Mouse (Mus musculus): Measurements from ENCODE around the gene Gng2. TPM values are rescaled to one million over a fixed set of nuclear protein-coding genes. Genes with fewer than 3 reads are reported as not detected.
A peak's percentile ranks its signal among the peaks of the same experiment; 100 is the strongest.

Gng2 gene
- total and polyA plus RNA-seq, 2 experiments from 2014 or later = 374 to 419 TPM

- H3K4me1 ChIP-seq (ENCODE audit: insufficient read depth, low read length) = no peaks in the 10 kb centered on the region
- WGBS = 89% methylated on average over 8 of the region's 8 CpGs
- DNase-seq (ENCODE audit: low spot score) = no peak
- no peaks in the 10 kb centered on the region for H3K9me3 ChIP-seq (ENCODE audit: low read length)
- no peaks in the 10 kb centered on the region for H3K27me3 ChIP-seq (ENCODE audit: insufficient read depth, low read length)
- no peak for ATAC-seq (ENCODE audit: low FRiP score)
- TF ChIP-seq CTCF (IDR thresholded peaks at IDR 0.05) = peak; percentile 20
- no peaks in the 10 kb centered on the region; the same call in 1 of the 2 replicates for H3K36me3 ChIP-seq (ENCODE audit: insufficient read depth, low read length)
- no peak overlapping the region for H3K27ac ChIP-seq (ENCODE audit: low read depth, low read length)
- no peak overlapping the region for H3K9ac ChIP-seq (replicated peaks; ENCODE audit: low read length, poor library complexity, severe bottlenecking)
- no peak overlapping the region for H3K4me2 ChIP-seq (ENCODE audit: low read depth, low read length, poor library complexity, severe bottlenecking)
- H3K4me3 ChIP-seq (ENCODE audit: low read depth, low read length) = no peak overlapping the region
These were observed 115.9 kb downstream of the Gng2 start for GRCm38 (mm10) chr14:19861311-19862080.

GRCm38 (mm10) chr14:19860281-19860680, 117.1 kb downstream of the Gng2 start:
- ATAC-seq (ENCODE audit: low FRiP score) = no peak
- H3K9me3 ChIP-seq (ENCODE audit: low read length) = no peaks in the 10 kb centered on the region
- no peaks in the 10 kb centered on the region; the same call in 1 of the 2 replicates for H3K36me3 ChIP-seq (ENCODE audit: insufficient read depth, low read length)
- WGBS = 98% methylated on average over 4 of the region's 4 CpGs
- TF ChIP-seq CTCF (IDR thresholded peaks at IDR 0.05) = no peak
- H3K9ac ChIP-seq (replicated peaks; ENCODE audit: low read length, poor library complexity, severe bottlenecking) = no peak overlapping the region
- no peak overlapping the region for H3K4me2 ChIP-seq (ENCODE audit: low read depth, low read length, poor library complexity, severe bottlenecking)
- no peak overlapping the region for H3K4me3 ChIP-seq (ENCODE audit: low read depth, low read length)
- H3K4me1 ChIP-seq (ENCODE audit: insufficient read depth, low read length) = no peaks in the 10 kb centered on the region
- DNase-seq (ENCODE audit: low spot score) = no peak
- H3K27ac ChIP-seq (ENCODE audit: low read depth, low read length) = no peak overlapping the region
- H3K27me3 ChIP-seq (ENCODE audit: insufficient read depth, low read length) = no peaks in the 10 kb centered on the region

DNA sequence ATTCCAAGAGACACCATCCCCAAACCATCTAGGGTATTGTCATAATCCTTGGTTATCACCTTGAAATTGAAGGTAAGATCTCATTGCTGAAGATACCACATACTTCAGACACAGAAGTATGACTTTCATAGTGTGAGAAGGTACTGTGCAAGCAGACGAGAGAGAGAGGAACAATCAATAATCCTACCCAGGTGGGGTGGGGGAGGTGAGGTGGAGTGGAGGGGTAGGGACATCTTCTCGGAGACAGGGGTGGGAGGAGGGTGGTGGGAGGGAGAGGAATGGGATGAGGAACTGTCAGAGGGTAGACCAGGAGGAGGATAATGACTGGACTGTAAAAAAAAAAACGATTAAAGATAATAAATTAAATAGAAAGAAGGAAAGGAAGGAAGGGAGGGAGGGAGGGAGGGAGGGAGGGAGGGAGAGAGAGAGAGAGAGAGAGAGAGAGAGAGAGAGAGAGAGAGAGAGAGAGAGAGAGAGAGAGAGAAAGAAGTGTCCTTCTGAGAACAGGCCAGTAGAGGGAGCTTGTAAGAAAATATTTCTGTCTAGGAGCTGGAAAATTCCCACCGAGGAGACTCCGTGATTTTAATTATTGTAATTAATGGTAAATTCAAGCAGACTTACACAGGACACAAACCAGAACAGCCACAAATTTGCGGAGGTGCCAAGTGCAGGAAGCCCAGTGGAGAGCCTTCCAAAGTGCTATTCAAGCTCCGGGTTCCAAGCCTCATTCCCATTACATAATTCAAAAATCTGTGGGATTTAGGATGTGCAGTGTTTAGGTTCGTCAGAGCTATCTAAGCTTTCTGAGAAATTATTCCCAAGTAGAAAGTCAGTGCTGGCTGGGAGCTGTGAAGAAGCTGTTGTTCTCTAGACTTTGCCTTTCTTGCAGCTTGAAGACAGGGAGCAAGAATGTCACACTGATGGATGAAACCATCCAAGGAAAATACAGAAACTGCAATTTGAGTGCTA, 118.3 kb downstream of the Gng2 start:
- no peaks in the 10 kb centered on the region for H3K9me3 ChIP-seq (ENCODE audit: low read length)
- peak; percentile 69 for TF ChIP-seq CTCF (IDR thresholded peaks at IDR 0.05)
- DNase-seq (ENCODE audit: low spot score) (peak; percentile 80), ATAC-seq (ENCODE audit: low FRiP score) (no peak; the same call in 1 of the 2 replicates)
- H3K36me3 ChIP-seq (ENCODE audit: insufficient read depth, low read length) = no peaks in the 10 kb centered on the region; the same call in 1 of the 2 replicates
- peak overlapping the region; percentile 22; the same call in 1 of the 2 replicates for H3K4me2 ChIP-seq (ENCODE audit: low read depth, low read length, poor library complexity, severe bottlenecking)
- H3K27ac ChIP-seq (ENCODE audit: low read depth, low read length) = no peak overlapping the region
- WGBS = 40% methylated on average over 8 of the region's 8 CpGs
- H3K4me3 ChIP-seq (ENCODE audit: low read depth, low read length) = no peak overlapping the region
- H3K4me1 ChIP-seq (ENCODE audit: insufficient read depth, low read length) = no peaks in the 10 kb centered on the region
- no peak overlapping the region for H3K9ac ChIP-seq (replicated peaks; ENCODE audit: low read length, poor library complexity, severe bottlenecking)
- no peaks in the 10 kb centered on the region for H3K27me3 ChIP-seq (ENCODE audit: insufficient read depth, low read length)

GRCm38 (mm10) chr14:19858279-19858678, 119.1 kb downstream of the Gng2 start:
- Histone ChIP-seq H3K4me2 (ENCODE audit: low read depth, low read length, poor library complexity, severe bottlenecking) (no peak overlapping the region), H3K36me3 (ENCODE audit: insufficient read depth, low read length) (no peaks in the 10 kb centered on the region; the same call in 1 of the 2 replicates), H3K4me1 (ENCODE audit: insufficient read depth, low read length) (no peaks in the 10 kb centered on the region), H3K27ac (ENCODE audit: low read depth, low read length) (no peak overlapping the region), H3K4me3 (ENCODE audit: low read depth, low read length) (no peak overlapping the region), H3K9ac (replicated peaks; ENCODE audit: low read length, poor library complexity, severe bottlenecking) (no peak overlapping the region), H3K27me3 (ENCODE audit: insufficient read depth, low read length) (no peaks in the 10 kb centered on the region), H3K9me3 (ENCODE audit: low read length) (no peaks in the 10 kb centered on the region)
- ATAC-seq (ENCODE audit: low FRiP score) = no peak
- 83% methylated on average over 2 of the region's 2 CpGs for WGBS
- DNase-seq (ENCODE audit: low spot score) = no peak
- no peak for TF ChIP-seq CTCF (IDR thresholded peaks at IDR 0.05)

DNA sequence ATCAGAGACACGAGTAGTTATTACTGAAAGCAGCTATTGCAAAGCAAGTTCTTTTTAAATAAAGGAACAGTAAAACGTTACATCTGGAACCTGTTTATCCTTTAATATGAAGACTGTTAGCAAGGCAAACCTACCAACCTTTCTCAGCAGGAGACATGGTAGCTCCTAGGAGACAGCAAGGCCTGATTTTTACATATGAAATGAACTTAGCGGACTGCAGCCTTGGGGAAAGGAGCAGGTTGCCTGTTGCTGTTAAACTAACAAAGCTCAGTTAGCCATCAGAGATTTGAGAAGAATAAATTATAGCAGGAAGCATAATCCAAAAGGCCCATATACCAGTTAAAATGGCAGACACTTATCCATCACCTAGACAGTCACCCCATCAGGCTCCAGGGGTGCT, 124.0 kb downstream of the Gng2 start:
- TF ChIP-seq CTCF (IDR thresholded peaks at IDR 0.05) = no peak
- Histone ChIP-seq H3K4me3 (ENCODE audit: low read depth, low read length) (no peak overlapping the region), H3K4me2 (ENCODE audit: low read depth, low read length, poor library complexity, severe bottlenecking) (no peak overlapping the region), H3K36me3 (ENCODE audit: insufficient read depth, low read length) (no peaks in the 10 kb centered on the region), H3K9me3 (ENCODE audit: low read length) (no peaks in the 10 kb centered on the region), H3K4me1 (ENCODE audit: insufficient read depth, low read length) (no peaks in the 10 kb centered on the region), H3K9ac (replicated peaks; ENCODE audit: low read length, poor library complexity, severe bottlenecking) (no peak overlapping the region), H3K27me3 (ENCODE audit: insufficient read depth, low read length) (no peaks in the 10 kb centered on the region), H3K27ac (ENCODE audit: low read depth, low read length) (no peak overlapping the region)
- no peak for ATAC-seq (ENCODE audit: low FRiP score)
- WGBS = 41% methylated on average over 3 of the region's 3 CpGs
- no peak for DNase-seq (ENCODE audit: low spot score)

Measured in midbrain, postnatal 0 days (tissue).